Mouse (Mus musculus) G1E (cell line): ENCODE measurements around the gene Pcbp3.

Experiments used
- CTCF ChIP-seq: IDR thresholded peaks from 2 replicates; pipeline ENCODE4 v1.5.1; 2012; ENCODE audit warnings: low read depth, low read length, inconsistent platforms, mixed read lengths
- GATA2 ChIP-seq: IDR thresholded peaks from 2 replicates; pipeline ENCODE4 v1.6.1; 2012; ENCODE audit warnings: low read depth, low read length, inconsistent platforms, borderline replicate concordance
- POLR2AphosphoS5 ChIP-seq: IDR thresholded peaks from 2 replicates; pipeline ENCODE4 v1.6.1; 2012; ENCODE audit warnings: low read depth, low read length, inconsistent platforms; ENCODE audit not compliant: insufficient replicate concordance
- TAL1 ChIP-seq: conservative IDR thresholded peaks from 2 replicates; pipeline ENCODE4 v1.6.1; 2012; ENCODE audit warnings: low read depth, low read length, inconsistent platforms, mixed read lengths

DNA sequence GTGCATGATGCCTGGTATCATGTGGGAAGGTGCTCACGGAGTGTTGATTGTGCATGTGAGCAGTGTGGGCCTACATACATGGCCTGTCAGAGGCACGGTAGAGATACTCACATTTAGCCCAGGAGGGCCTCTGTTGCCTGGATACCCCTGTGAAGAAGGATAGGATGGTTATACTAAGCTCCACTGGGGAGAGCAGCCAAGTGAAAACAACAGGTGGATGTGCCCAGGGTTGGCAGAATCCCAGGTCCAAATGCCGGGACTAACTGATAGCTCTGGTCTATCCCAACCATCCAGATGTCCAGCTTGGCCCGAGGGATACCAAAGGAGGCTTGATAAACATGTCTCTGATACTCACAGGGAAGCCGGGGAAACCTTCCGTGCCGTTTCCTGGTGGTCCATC is 247.4 kb downstream of the Pcbp3 start:
- TF ChIP-seq CTCF (no peak), GATA2 (no peak), POLR2AphosphoS5 (no peak), TAL1 (no peak)
